Mouse (Mus musculus) lung, adult 2 months (tissue): ENCODE measurements around the gene Cfap73.

Experiments
- CTCF ChIP-seq: fragments of 200-500 bp; IDR thresholded peaks from 2 replicates; pipeline ENCODE4 v1.5.1; 2011; ENCODE audit warnings: mild to moderate bottlenecking, low read length, control low read depth; ENCODE audit not compliant: insufficient read depth
- POLR2A ChIP-seq: fragments of 200-500 bp; IDR thresholded peaks from 2 replicates; pipeline ENCODE4 v1.6.1; 2011; ENCODE audit warnings: low read depth, mild to moderate bottlenecking, control low read depth, low read length, borderline replicate concordance; ENCODE audit errors: extremely low read depth

- TF ChIP-seq POLR2A = no peak
- no peak for TF ChIP-seq CTCF
These were observed 19.1 kb upstream of the Cfap73 start for GRCm38 (mm10) chr5:120652915-120653701.
